Mouse (Mus musculus) gastrocnemius, postnatal 14 days (tissue): ENCODE measurements around the gene Atrip. TPM values are rescaled to one million over a fixed set of nuclear protein-coding genes. Genes with fewer than 3 reads are reported as not detected.

Source experiments
- DNase-seq: peaks from one replicate; pipeline ENCODE4 v3.0.0; 2021; ENCODE audit warnings: mixed read lengths
- intact Hi-C: fragments of 180-260 bp; cut with DNase I; formaldehyde crosslinking; loops from one replicate; pipeline ENCODE4 v1.15.1; 2025; ENCODE audit warnings: low total_unique reads
- total RNA-seq, 2 experiments: library from RNA; stranded (reverse); gene quantifications; 2 replicates each; pipeline ENCODE4 v1.2.3; 2021

Atrip gene
- total RNA-seq, 2 experiments from 2014 or later: 7.4 to 7.5 TPM

DNA sequence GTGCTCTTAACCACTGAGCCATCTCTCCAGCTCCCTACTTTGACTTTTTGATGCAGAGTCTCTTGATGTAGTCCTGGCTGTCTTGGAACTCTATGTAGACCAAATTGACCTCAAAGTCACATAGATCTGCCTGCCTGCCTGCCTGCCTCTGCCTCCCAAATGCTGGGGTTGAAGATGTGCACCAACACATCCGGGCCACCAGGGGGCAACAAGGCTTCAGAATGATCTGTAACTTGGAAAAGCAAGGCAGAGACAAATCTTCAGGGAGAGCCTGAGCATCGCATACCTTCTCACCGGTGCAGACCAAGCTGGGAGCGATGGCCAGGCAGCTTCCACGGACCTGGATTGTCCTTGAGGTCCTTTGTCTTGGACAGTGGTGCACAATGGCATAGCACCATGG lies 27.6 kb downstream of the Atrip start:
- DNase-seq: peak; percentile 53
- intact Hi-C loops: no loop called here

- no peak for DNase-seq
- intact Hi-C loops: no loop called here
Measured at GRCm38 (mm10) chr9:109041351-109041750, 32.6 kb downstream of the Atrip start.

- DNase-seq: no peak
- intact Hi-C loops: no loop called here
Measured at GRCm38 (mm10) chr9:109040906-109041305, 33.0 kb downstream of the Atrip start.

- intact Hi-C loops: no loop called here
- no peak for DNase-seq
Measured at GRCm38 (mm10) chr9:109040216-109040615, 33.7 kb downstream of the Atrip start.

GRCm38 (mm10) chr9:109039681-109040080 lies 34.2 kb downstream of the Atrip start:
- intact Hi-C loops: no loop called here
- no peak for DNase-seq

DNA sequence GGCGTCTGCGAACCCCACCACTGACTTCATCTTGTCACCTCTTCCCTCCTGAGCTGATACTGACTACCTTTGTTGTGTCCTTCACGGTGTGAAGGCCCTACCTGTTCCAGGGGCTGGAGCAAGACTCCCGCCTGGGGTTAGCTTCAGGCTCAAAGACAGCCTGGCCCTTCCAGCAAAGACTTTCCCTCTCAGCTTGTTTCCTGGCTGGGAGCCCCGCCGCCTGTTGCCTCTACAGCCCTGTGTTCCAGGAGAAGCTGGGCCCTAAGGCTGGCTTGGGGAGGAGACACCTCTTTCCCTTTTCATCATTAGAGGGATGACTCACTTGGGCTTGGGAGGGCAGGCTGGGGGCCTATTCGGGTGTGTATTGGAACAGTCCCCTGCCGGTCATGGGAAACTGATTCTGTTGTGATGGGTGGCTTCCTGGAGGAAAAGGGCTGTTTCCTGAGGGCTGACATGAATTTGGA lies 35.0 kb downstream of the Atrip start:
- intact Hi-C loops: no loop called here
- peak; percentile 73 for DNase-seq

DNA sequence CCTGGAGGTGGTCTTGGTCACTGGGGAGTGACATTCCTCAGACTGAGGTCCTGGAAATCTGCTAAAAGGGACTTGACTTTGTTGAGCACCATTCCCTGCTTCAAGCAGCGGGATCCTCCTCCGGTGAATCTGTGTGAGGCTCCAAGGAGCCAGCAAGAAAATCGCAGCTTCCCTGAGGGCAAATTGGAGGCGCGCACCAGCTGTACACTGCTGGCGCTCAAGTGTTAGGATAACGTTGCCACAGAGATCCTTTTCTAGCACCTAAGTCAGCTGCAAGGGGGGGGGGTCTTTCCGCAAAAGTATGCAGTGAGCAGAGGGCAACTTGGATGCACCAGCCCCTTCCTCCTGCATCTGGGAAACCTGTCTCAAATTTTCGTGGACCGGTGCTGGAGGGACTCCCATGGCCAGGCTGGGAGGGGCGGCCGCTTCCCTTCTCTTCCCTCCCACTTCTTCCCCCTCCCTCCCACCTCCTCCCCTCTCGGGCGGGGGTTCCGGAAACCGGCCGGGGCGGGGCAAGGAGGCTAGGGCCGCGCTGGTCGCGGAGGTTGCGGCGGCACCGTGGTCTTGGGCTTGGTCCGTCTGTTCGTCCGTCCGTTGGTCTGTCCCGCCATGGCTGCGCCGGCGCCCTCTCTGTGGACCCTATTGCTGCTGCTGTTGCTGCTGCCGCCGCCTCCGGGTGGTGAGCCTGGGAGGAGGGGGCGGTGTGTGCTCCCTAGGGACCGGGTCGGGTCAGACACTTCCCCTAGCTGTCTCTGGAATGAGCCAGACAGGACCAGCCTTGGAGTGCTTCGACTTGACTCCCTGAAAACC lies 35.6 kb downstream of the Atrip start, which contains the start of gene Shisa5:
Gene Shisa5, plus strand, starts transcription at position 480 of the 810 bp plus-strand sequence.
- intact Hi-C loops: no loop called here
- DNase-seq: peak; percentile 90

- DNase-seq: no peak
- intact Hi-C loops: no loop called here
Measured at GRCm38 (mm10) chr9:109032435-109032834, 41.5 kb downstream of the Atrip start.

DNA sequence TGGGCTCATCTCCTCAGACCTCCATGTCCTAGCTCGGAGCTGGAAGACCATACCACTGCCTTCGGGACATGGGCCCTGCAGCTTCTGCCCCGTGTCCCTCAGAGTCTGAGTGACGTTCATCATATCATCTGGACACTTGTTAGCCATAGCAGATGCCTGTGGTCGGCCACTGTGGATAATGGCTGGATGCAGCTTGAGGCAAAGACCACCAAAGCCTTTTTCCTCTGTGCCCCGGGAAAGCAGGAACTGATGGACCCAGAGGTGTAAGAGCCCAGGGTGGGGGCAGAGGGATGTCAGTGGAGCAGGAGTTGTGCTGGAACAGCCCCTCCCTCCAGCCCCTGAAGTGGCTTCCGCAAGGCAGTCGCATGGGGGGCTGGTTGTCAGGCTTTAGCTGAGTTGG lies 42.2 kb downstream of the Atrip start:
- no peak for DNase-seq
- intact Hi-C loops: no loop called here

DNA sequence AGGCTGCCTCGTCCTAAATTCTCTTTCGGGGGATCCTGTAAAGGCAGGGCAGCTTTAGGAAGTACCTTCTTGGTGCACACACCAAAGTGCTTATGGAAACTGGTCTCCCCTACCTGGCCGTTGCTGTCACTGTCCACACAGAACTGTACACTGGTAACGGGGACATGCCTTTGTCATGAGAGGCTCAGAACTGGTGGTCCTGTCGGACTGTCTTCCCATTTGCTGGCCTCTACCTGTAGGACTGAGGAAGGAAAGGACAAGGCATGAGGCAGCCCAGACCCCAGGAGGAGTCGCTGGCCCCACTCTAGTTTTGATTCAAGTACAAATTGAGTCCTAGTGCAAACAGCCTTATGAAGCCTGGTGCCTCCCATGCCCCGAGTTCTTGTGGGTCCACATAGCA lies 42.9 kb downstream of the Atrip start:
- intact Hi-C loops: no loop called here

GRCm38 (mm10) chr9:109030312-109030711 lies 43.6 kb downstream of the Atrip start:
- intact Hi-C loops: no loop called here
- no peak for DNase-seq

More for the DNA sequence above, 42.9 kb downstream of the Atrip start:
- DNase-seq: no peak

DNA sequence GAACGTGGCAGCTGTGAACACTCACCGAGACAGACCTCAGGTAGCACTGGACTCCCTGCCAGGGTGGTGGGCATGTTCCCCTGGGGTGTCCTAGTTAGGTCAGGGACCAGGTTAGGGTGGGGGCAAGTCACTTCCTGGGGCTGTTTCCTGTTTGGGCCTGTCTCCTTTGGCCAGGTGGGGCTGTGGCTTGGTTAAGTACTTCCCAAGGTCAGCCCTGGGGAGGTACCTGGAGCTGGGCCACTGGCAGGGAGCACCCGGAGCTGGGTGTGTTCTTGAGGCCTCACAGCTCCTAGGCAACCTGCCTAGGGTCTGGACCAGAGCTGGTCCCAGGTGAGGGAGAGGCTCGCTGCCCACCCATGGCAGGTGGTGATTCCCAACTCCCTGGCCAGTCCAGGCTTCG lies 45.0 kb downstream of the Atrip start:
- no peak for DNase-seq
- intact Hi-C loops: no loop called here

- DNase-seq: no peak
- intact Hi-C loops: no loop called here
Measured at GRCm38 (mm10) chr9:109028421-109028820, 45.5 kb downstream of the Atrip start.

GRCm38 (mm10) chr9:109027521-109027920 lies 46.4 kb downstream of the Atrip start:
- DNase-seq: peak; percentile 50
- intact Hi-C loops: no loop called here

GRCm38 (mm10) chr9:109022866-109023685 lies 50.8 kb downstream of the Atrip start:
- intact Hi-C loops: no loop called here
- no peak for DNase-seq

DNA sequence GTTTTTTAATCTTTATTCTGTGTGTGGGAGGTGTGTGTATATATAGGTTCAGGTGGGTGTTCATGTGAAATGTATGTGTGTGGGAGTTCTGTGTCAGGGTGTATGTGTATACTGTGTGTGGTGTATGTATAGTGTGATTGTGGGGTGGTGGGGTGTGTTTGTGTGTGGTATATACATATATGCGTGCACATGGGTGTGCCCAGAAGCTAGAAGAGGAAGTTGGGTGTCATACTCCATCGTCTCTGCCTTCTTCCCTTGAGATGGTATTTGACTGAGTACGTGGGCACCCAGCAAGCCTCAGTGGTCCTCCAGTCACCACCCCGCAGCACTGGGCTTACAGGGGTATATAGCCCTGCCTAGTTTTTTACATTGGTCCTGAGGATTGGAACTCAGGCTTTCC lies 52.5 kb downstream of the Atrip start:
- no peak for DNase-seq
- intact Hi-C loops: no loop called here

GRCm38 (mm10) chr9:109016973-109017604 lies 56.8 kb downstream of the Atrip start:
- no peak for DNase-seq
- intact Hi-C loops: no loop called here

- intact Hi-C loops: no loop called here
Measured at GRCm38 (mm10) chr9:109015397-109015796, 58.5 kb downstream of the Atrip start.

DNA sequence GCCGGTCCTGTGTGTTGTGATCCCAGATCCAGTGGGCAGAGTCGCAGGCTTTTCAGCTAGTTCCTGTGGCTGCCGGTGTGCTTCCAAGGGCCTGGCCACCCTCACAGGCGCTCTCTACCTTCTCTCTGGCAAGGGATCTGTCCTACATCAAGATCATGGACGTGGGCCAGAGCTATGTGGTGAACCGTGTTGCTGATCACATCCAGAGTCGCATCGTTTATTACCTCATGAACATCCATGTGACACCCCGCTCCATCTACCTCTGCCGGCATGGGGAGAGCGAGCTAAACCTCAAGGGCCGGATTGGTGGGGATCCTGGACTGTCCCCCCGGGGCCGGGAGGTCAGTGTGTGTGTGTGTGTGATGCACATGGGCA lies 63.6 kb downstream of the Atrip start:
- DNase-seq: peak; percentile 14
- intact Hi-C loops: no loop called here

More at GRCm38 (mm10) chr9:109015397-109015796, 58.5 kb downstream of the Atrip start:
- no peak for DNase-seq
